Mouse (Mus musculus): ENCODE results near the gene Ubl7. TPM values are rescaled to one million over a fixed set of nuclear protein-coding genes. Genes with fewer than 3 reads are reported as not detected.

Gene Ubl7
- polyA plus RNA-seq, 1 experiment from 2014 or later = 123 TPM

- no peaks in the 10 kb centered on the region for H3K36me3 ChIP-seq
- H3K4me2 ChIP-seq (replicated peaks) = no peak overlapping the region
- H3K9ac ChIP-seq = no peak overlapping the region
- H3K27ac ChIP-seq = no peak overlapping the region
- no peaks in the 10 kb centered on the region for H3K9me3 ChIP-seq
- 43% methylated on average over 6 of the region's 6 CpGs for WGBS
- H3K4me1 ChIP-seq = peaks cover 21% of the 10 kb centered on the region
- H3K4me3 ChIP-seq = no peak overlapping the region
- no peak for ATAC-seq (ENCODE audit: insufficient number of reproducible peaks, insufficient read depth, low FRiP score, low TSS enrichment)
- peaks cover 9% of the 10 kb centered on the region; the same call in 1 of the 2 replicates for H3K27me3 ChIP-seq
Observed at GRCm38 (mm10) chr9:57951993-57952392, 41.2 kb downstream of the Ubl7 start.

- no peaks in the 10 kb centered on the region for H3K36me3 ChIP-seq
- WGBS = 89% methylated on average over 12 of the region's 12 CpGs
- H3K4me3 ChIP-seq = no peak overlapping the region
- no peak overlapping the region for H3K9ac ChIP-seq
- H3K4me1 ChIP-seq = peaks cover 18% of the 10 kb centered on the region
- no peak overlapping the region for H3K27ac ChIP-seq
- H3K27me3 ChIP-seq = no peaks in the 10 kb centered on the region
- H3K4me2 ChIP-seq (replicated peaks) = no peak overlapping the region
- no peaks in the 10 kb centered on the region for H3K9me3 ChIP-seq
- no peak for ATAC-seq (ENCODE audit: insufficient number of reproducible peaks, insufficient read depth, low FRiP score, low TSS enrichment)
Observed at GRCm38 (mm10) chr9:57954962-57955744, 44.4 kb downstream of the Ubl7 start.

- Histone ChIP-seq H3K4me3 (no peak overlapping the region), H3K9me3 (no peaks in the 10 kb centered on the region), H3K27ac (no peak overlapping the region), H3K36me3 (no peaks in the 10 kb centered on the region), H3K9ac (no peak overlapping the region), H3K27me3 (no peaks in the 10 kb centered on the region), H3K4me2 (replicated peaks) (no peak overlapping the region), H3K4me1 (peaks cover 18% of the 10 kb centered on the region)
- 85% methylated on average over 6 of the region's 6 CpGs for WGBS
- no peak for ATAC-seq (ENCODE audit: insufficient number of reproducible peaks, insufficient read depth, low FRiP score, low TSS enrichment)
Observed at GRCm38 (mm10) chr9:57955764-57956163, 45.0 kb downstream of the Ubl7 start.

- Histone ChIP-seq H3K27ac (no peak overlapping the region), H3K4me3 (no peak overlapping the region), H3K9ac (no peak overlapping the region), H3K27me3 (no peaks in the 10 kb centered on the region), H3K9me3 (no peaks in the 10 kb centered on the region), H3K4me1 (peaks cover 15% of the 10 kb centered on the region), H3K4me2 (replicated peaks) (no peak overlapping the region), H3K36me3 (no peaks in the 10 kb centered on the region)
- no peak for ATAC-seq (ENCODE audit: insufficient number of reproducible peaks, insufficient read depth, low FRiP score, low TSS enrichment)
- WGBS = 87% methylated on average over 9 of the region's 9 CpGs
Observed at GRCm38 (mm10) chr9:57956196-57956837, 45.5 kb downstream of the Ubl7 start.

- ATAC-seq (ENCODE audit: insufficient number of reproducible peaks, insufficient read depth, low FRiP score, low TSS enrichment) = no peak
- Histone ChIP-seq H3K36me3 (no peaks in the 10 kb centered on the region), H3K4me1 (peaks cover 9% of the 10 kb centered on the region), H3K27me3 (no peaks in the 10 kb centered on the region), H3K4me3 (no peak overlapping the region), H3K9ac (no peak overlapping the region), H3K9me3 (no peaks in the 10 kb centered on the region), H3K4me2 (replicated peaks) (no peak overlapping the region), H3K27ac (no peak overlapping the region)
- 73% methylated on average over 5 of the region's 5 CpGs for WGBS
Observed at GRCm38 (mm10) chr9:57956838-57957236, 46.1 kb downstream of the Ubl7 start.

- no peaks in the 10 kb centered on the region for H3K9me3 ChIP-seq
- 56% methylated on average over 1 of the region's 1 CpGs for WGBS
- H3K4me2 ChIP-seq (replicated peaks) = no peak overlapping the region
- H3K4me3 ChIP-seq = no peak overlapping the region
- 0 out of 2 replicates have a peak, but pooled peaks cover 3% of the 10 kb centered on the region for H3K4me1 ChIP-seq
- ATAC-seq (ENCODE audit: insufficient number of reproducible peaks, insufficient read depth, low FRiP score, low TSS enrichment) = no peak
- no peaks in the 10 kb centered on the region for H3K36me3 ChIP-seq
- no peaks in the 10 kb centered on the region for H3K27me3 ChIP-seq
- no peak overlapping the region for H3K9ac ChIP-seq
- H3K27ac ChIP-seq = no peak overlapping the region
Observed at GRCm38 (mm10) chr9:57958615-57959014, 47.8 kb downstream of the Ubl7 start.

- no peaks in the 10 kb centered on the region for H3K4me1 ChIP-seq
- H3K27me3 ChIP-seq = no peaks in the 10 kb centered on the region
- no peak for ATAC-seq (ENCODE audit: insufficient number of reproducible peaks, insufficient read depth, low FRiP score, low TSS enrichment)
- no peak overlapping the region for H3K4me3 ChIP-seq
- no peaks in the 10 kb centered on the region for H3K36me3 ChIP-seq
- H3K9ac ChIP-seq = no peak overlapping the region
- no peak overlapping the region for H3K4me2 ChIP-seq (replicated peaks)
- WGBS = 69% methylated on average over 10 of the region's 10 CpGs
- H3K9me3 ChIP-seq = no peaks in the 10 kb centered on the region
- H3K27ac ChIP-seq = no peak overlapping the region
Observed at GRCm38 (mm10) chr9:57959399-57959798, 48.6 kb downstream of the Ubl7 start.

- Histone ChIP-seq H3K9ac (no peak overlapping the region), H3K4me3 (no peak overlapping the region), H3K4me1 (no peaks in the 10 kb centered on the region), H3K36me3 (no peaks in the 10 kb centered on the region), H3K9me3 (no peaks in the 10 kb centered on the region), H3K4me2 (replicated peaks) (no peak overlapping the region), H3K27ac (no peak overlapping the region), H3K27me3 (no peaks in the 10 kb centered on the region)
- WGBS = 85% methylated on average over 17 of the region's 17 CpGs
- ATAC-seq (ENCODE audit: insufficient number of reproducible peaks, insufficient read depth, low FRiP score, low TSS enrichment) = no peak
Observed at GRCm38 (mm10) chr9:57959886-57960866, 49.4 kb downstream of the Ubl7 start.

GRCm38 (mm10) chr9:57961226-57961625 lies 50.4 kb downstream of the Ubl7 start:
- 89% methylated on average over 15 of the region's 15 CpGs for WGBS
- Histone ChIP-seq H3K27ac (no peak overlapping the region), H3K4me3 (no peak overlapping the region), H3K27me3 (no peaks in the 10 kb centered on the region), H3K4me2 (replicated peaks) (no peak overlapping the region), H3K9me3 (no peaks in the 10 kb centered on the region), H3K36me3 (no peaks in the 10 kb centered on the region), H3K9ac (no peak overlapping the region), H3K4me1 (no peaks in the 10 kb centered on the region)
- no peak for ATAC-seq (ENCODE audit: insufficient number of reproducible peaks, insufficient read depth, low FRiP score, low TSS enrichment)

- H3K9me3 ChIP-seq = no peaks in the 10 kb centered on the region
- no peaks in the 10 kb centered on the region for H3K4me1 ChIP-seq
- no peak overlapping the region for H3K9ac ChIP-seq
- no peaks in the 10 kb centered on the region for H3K27me3 ChIP-seq
- no peak for ATAC-seq (ENCODE audit: insufficient number of reproducible peaks, insufficient read depth, low FRiP score, low TSS enrichment)
- H3K36me3 ChIP-seq = no peaks in the 10 kb centered on the region
- no peak overlapping the region for H3K27ac ChIP-seq
- H3K4me2 ChIP-seq (replicated peaks) = no peak overlapping the region
- H3K4me3 ChIP-seq = no peak overlapping the region
- 67% methylated on average over 17 of the region's 17 CpGs for WGBS
Observed at GRCm38 (mm10) chr9:57961863-57962778, 51.3 kb downstream of the Ubl7 start.

Data from embryonic facial prominence, embryonic 12.5 days (tissue).